Mouse (Mus musculus) heart, adult 8-10 months (tissue): Measurements from ENCODE around the gene Trim80. TPM values are rescaled to one million over a fixed set of nuclear protein-coding genes. Genes with fewer than 3 reads are reported as not detected.
"Not testable (repeated sequence)": the region's sequence is repeated elsewhere in the genome, so short reads cannot be mapped to it uniquely, and the experiment has no call there.

Source experiments
- DNase-seq: peaks from one replicate; pipeline ENCODE4 v3.0.0; 2022; ENCODE audit warnings: low spot score
- microRNA-seq: library from miRNA; unstranded; fragments of <30 nt; microRNA quantifications from one replicate; pipeline ENCODE4 v1.2.0, GENCODE M21; 2022
- total RNA-seq, 4 experiments: library from RNA; stranded (reverse); gene quantifications; 2 replicates each; pipeline ENCODE4 v1.2.4; 2022

Trim80 gene
- total RNA-seq, 4 experiments from 2014 or later = 0.16 TPM; not detected in 3

DNA sequence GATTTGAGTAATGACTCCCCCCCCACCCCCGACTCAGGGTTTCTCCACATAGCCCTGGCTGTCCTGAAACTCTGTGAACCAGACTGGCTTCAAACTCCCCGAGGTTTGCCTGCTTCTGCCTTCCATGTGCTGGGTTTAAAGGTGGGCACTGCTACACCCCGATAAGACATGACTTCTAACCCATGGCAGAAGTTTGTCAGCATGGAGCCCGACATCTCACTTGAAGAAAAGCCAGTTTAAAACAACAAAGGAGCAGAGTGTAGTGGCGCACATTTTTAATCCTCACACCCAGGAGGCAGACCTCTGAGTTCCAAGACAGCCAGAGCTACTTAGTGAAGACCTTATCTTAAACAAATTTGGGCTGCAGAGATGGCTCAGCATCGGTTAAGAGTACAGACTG, 52.0 kb downstream of the Trim80 start:
- no peak for DNase-seq

DNA sequence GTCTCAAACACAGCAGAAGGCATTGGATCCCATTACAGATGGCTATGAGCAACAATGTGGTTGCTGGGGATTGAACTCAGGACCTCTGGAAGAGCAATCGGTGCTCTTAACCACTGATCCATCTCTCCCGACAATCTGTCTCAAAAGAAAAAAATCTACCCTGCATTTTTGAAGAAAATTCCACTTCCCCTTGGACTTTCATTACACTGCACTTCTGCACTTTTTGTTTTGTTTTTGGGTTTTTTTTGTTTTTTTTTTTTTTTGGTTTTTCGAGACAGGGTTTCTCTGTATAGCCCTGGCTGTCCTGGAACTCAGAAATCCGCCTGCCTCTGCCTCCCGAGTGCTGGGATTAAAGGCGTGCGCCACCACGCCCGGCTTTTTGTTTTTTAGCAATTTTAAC, 56.2 kb downstream of the Trim80 start:
- not testable (repeated sequence) for DNase-seq

Small RNA genes lying within 50 kb of the gene (microRNA-seq; reads per million reads assigned to microRNA genes)
- not detected for gene Mir3968

Other genes with a start within 250 kb of the Trim80 start
- under 1 TPM; 0.09 to 0.65 (median 0.23) TPM for gene Grin2c, start 173.3 kb upstream of the Trim80 start, total RNA-seq
- 1 to 10 TPM; 9.1 to 10.0 (median 9.6) TPM for gene Fdxr, start 163.5 kb upstream of the Trim80 start, total RNA-seq
- gene Fads6, start 142.9 kb upstream of the Trim80 start, total RNA-seq = 1 to 10 TPM; 2.0 to 3.5 (median 2.3) TPM
- gene Otop2, start 133.4 kb upstream of the Trim80 start, total RNA-seq = not detected
- gene Ush1g, start 118.5 kb upstream of the Trim80 start, total RNA-seq = under 1 TPM; 0.09 to 0.28 (median 0.25) TPM
- gene Otop3, start 105.8 kb upstream of the Trim80 start, total RNA-seq = not detected
- gene Hid1, start 72.8 kb upstream of the Trim80 start, total RNA-seq = 1 to 10 TPM; 3.4 to 4.3 (median 4.1) TPM
- gene Cdr2l, start 58.6 kb upstream of the Trim80 start, total RNA-seq = 1 to 10 TPM; 4.1 to 5.3 (median 4.8) TPM
- 100 to 1,000 TPM; 139 to 160 (median 146) TPM for gene Mrpl58, start 36.8 kb upstream of the Trim80 start, total RNA-seq
- gene Atp5h, start 20.6 kb upstream of the Trim80 start, total RNA-seq = 1,000 to 10,000 TPM; 2,233 to 2,384 (median 2,275) TPM
- gene Kctd2, start 20.4 kb upstream of the Trim80 start, total RNA-seq = 10 to 100 TPM; 29.3 to 34.0 (median 29.7) TPM
- gene Slc16a5, start 21.9 kb downstream of the Trim80 start, total RNA-seq = not detected
- 1 to 10 TPM; 1.2 to 2.2 (median 1.9) TPM for gene Armc7, start 35.1 kb downstream of the Trim80 start, total RNA-seq
- 10 to 100 TPM in 2 of 4 experiments, 1 to 10 TPM in 2; 8.7 to 14.9 (median 10.1) TPM for gene Nt5c, start 51.3 kb downstream of the Trim80 start, total RNA-seq
- 100 to 1,000 TPM; 114 to 126 (median 121) TPM for gene Jpt1, start 73.8 kb downstream of the Trim80 start, total RNA-seq
- gene Sumo2, start 95.7 kb downstream of the Trim80 start, total RNA-seq = 100 to 1,000 TPM; 166 to 179 (median 176) TPM
- gene Nup85, start 123.9 kb downstream of the Trim80 start, total RNA-seq = 10 to 100 TPM; 15.7 to 24.4 (median 19.2) TPM
- gene Mrps7, start 163.4 kb downstream of the Trim80 start, total RNA-seq = 100 to 1,000 TPM in 1 of 4 experiments, 10 to 100 TPM in 3; 80.5 to 101 (median 85.0) TPM
- 10 to 100 TPM; 13.0 to 19.0 (median 15.8) TPM for gene Gga3, start 163.5 kb downstream of the Trim80 start, total RNA-seq
- 10 to 100 TPM; 40.8 to 52.0 (median 45.0) TPM for gene Mif4gd, start 172.4 kb downstream of the Trim80 start, total RNA-seq
- gene Slc25a19, start 187.8 kb downstream of the Trim80 start, total RNA-seq = 10 to 100 TPM; 31.4 to 40.9 (median 34.9) TPM